Mouse (Mus musculus): ENCODE results near the gene Tmem135.

GRCm38 (mm10) chr7:89401936-89402335 is 2.1 kb downstream of the Tmem135 start:
- TF ChIP-seq CTCF (IDR thresholded peaks at IDR 0.05; ENCODE audit: borderline replicate concordance, insufficient read depth, low read length) (no peak), POLR2A (IDR thresholded peaks at IDR 0.05; ENCODE audit: low read depth, low read length) (no peak)

Measured in embryonic fibroblast, embryonic 13.5 days (primary cell).